Mouse (Mus musculus) intestine, embryonic 16.5 days (tissue): ENCODE results near the gene Tagln3. TPM values are rescaled to one million over a fixed set of nuclear protein-coding genes. Genes with fewer than 3 reads are reported as not detected.

Experiments
- ATAC-seq: fragments of 200-750 bp; cut with Nextera tagmentation; 2 replicates; pipeline ENCODE4 v1.8.0; 2017; ENCODE audit warnings: moderate TSS enrichment, moderate library complexity
- H3K27ac ChIP-seq: fragments of 300-500 bp; sonication (generic); 2 replicates; pipeline ENCODE4 v1.5.1; 2014; ENCODE audit warnings: mild to moderate bottlenecking, low read length
- H3K27me3 ChIP-seq: fragments of 300-500 bp; sonication (generic); replicated peaks from 2 replicates; pipeline ENCODE4 v1.6.1; 2014; ENCODE audit warnings: low read length, control low read depth, mixed read lengths; ENCODE audit not compliant: control insufficient read depth, insufficient read depth
- H3K36me3 ChIP-seq: fragments of 300-500 bp; sonication (generic); 2 replicates; pipeline ENCODE4 v1.6.1; 2014; ENCODE audit warnings: low read length, control low read depth; ENCODE audit not compliant: control insufficient read depth, insufficient read depth
- H3K4me1 ChIP-seq: fragments of 300-500 bp; sonication (generic); 2 replicates; pipeline ENCODE4 v1.6.1; 2014; ENCODE audit warnings: low read length, control low read depth, mixed read lengths; ENCODE audit not compliant: control insufficient read depth, insufficient read depth
- H3K4me2 ChIP-seq: fragments of 300-500 bp; sonication (generic); 2 replicates; pipeline ENCODE4 v1.6.1; 2014; ENCODE audit warnings: low read depth, low read length, control low read depth
- H3K4me3 ChIP-seq: fragments of 300-500 bp; sonication (generic); 2 replicates; pipeline ENCODE4 v1.5.1; 2014; ENCODE audit warnings: mild to moderate bottlenecking, low read length
- H3K9ac ChIP-seq: fragments of 300-500 bp; sonication (generic); 2 replicates; pipeline ENCODE4 v1.6.1; 2014; ENCODE audit warnings: low read depth, low read length
- H3K9me3 ChIP-seq: fragments of 300-500 bp; sonication (generic); 2 replicates; pipeline ENCODE4 v1.6.1; 2016; ENCODE audit warnings: low read length, control low read depth; ENCODE audit not compliant: control insufficient read depth
- WGBS: fragments of 180-500 bp; shearing (Covaris S2); extraction: QIAGEN DNeasy Blood & Tissue Kit; methylation state at CpG from one replicate; pipeline ENCODE4 v1.1.7; 2014; 5-methylcytosine and 5-hydroxymethylcytosine counted together
- polyA plus RNA-seq: library from polyadenylated mRNA; unstranded; fragments of >200 nt; fragmentation: Nextera tagmentation; extraction: Ambion mirVana; gene quantifications from 2 replicates; pipeline ENCODE4 v1.2.1, GENCODE M21; 2015

Gene Tagln3
- polyA plus RNA-seq, 1 experiment from 2014 or later = 24.7 TPM

DNA sequence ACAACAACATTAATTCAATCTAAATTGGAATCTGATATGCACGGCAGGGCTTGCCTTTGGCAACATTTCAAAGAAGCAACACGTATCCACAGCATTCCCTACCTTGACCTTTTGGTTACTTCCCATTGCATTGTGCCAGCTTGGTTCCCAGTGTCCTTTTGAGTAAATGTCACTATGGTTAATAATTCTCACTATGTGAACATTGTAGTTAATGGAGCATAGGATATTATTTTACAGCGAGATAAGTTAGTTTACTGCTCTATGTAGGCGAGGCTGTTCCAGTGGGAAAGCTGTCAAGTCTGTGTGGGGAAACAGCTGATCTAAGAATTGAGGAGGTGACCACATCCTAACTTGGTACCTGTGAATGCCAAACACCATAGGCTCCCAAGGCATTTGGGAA lies 54.4 kb downstream of the Tagln3 start:
- peak; percentile 88 for ATAC-seq
- H3K36me3 ChIP-seq = no peaks in the 10 kb centered on the region
- H3K27ac ChIP-seq = no peak overlapping the region
- peaks cover 6% of the 10 kb centered on the region for H3K4me1 ChIP-seq
- H3K9me3 ChIP-seq = no peaks in the 10 kb centered on the region
- WGBS = 45% methylated on average over 4 of the region's 4 CpGs
- no peak overlapping the region for H3K9ac ChIP-seq
- H3K27me3 ChIP-seq = no peaks in the 10 kb centered on the region
- H3K4me2 ChIP-seq = no peak overlapping the region
- H3K4me3 ChIP-seq = no peak overlapping the region

DNA sequence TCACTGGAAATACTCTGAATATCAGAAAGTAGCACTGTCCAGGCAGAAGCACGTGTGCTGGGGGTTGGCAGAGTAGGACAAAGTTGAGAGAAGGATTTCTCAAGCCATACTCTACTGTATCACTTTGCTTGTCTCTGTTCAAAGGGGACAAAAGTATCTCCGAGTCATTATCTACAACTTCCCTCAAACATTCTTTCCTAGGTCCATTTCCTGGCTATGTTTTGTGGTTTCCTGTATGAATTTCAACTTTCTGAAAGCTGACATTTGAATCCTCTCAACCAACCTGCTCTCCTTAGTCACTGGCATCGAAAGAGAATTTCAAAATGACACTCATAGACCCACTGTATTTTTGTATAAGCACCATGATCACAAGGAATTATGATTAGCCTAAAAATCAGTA lies 56.2 kb downstream of the Tagln3 start:
- H3K36me3 ChIP-seq = no peaks in the 10 kb centered on the region
- H3K4me2 ChIP-seq = no peak overlapping the region
- no peak for ATAC-seq
- WGBS = 70% methylated on average over 3 of the region's 3 CpGs
- no peak overlapping the region for H3K9ac ChIP-seq
- H3K4me1 ChIP-seq = peaks cover 6% of the 10 kb centered on the region
- H3K27me3 ChIP-seq = no peaks in the 10 kb centered on the region
- H3K27ac ChIP-seq = no peak overlapping the region
- no peak overlapping the region for H3K4me3 ChIP-seq
- H3K9me3 ChIP-seq = no peaks in the 10 kb centered on the region

DNA sequence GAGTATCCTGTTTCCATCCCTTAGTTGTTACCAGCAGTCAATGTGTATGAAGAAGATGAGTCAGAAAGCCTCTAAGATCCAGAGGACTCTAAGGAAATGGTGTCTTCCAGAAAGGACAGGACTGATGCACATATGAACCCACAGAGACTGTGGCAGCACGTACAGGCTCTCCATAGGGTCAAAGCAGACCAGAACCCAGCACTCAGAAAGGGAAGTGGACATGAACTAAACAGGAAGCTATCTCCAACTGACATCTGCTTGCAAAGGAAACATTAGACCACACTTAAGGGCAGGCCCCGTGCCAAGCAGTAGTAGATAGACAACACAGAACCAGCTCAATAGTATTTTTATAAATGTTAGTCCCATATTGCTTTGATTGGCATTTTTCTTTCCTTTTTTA lies 58.3 kb downstream of the Tagln3 start:
- no peak for ATAC-seq
- H3K27me3 ChIP-seq = no peaks in the 10 kb centered on the region
- H3K4me1 ChIP-seq = peaks cover 6% of the 10 kb centered on the region
- H3K36me3 ChIP-seq = no peaks in the 10 kb centered on the region
- H3K4me2 ChIP-seq = no peak overlapping the region
- H3K4me3 ChIP-seq = no peak overlapping the region
- H3K27ac ChIP-seq = no peak overlapping the region
- no peak overlapping the region for H3K9ac ChIP-seq
- WGBS = 66% methylated on average over 2 of the region's 2 CpGs
- no peaks in the 10 kb centered on the region for H3K9me3 ChIP-seq

DNA sequence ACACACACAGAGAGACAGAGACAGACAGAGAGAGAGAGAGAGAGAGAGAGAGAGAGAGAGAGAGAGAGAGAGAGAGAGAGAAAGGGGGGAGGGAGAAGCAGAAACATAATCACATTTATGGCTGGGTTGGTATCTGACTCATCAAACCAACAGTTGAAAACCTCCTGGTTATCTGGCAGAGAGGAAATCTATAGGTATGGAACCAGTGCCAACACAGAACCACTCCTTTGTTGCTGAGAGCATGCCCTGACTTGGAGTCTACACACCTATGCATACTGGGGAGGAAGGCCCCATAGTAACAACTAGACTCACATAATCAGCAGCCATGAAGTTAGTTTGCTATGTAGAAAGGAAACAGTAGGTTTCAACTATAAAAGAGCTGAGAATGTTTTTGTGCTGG lies 62.0 kb downstream of the Tagln3 start:
- Histone ChIP-seq H3K4me2 (no peak overlapping the region), H3K4me1 (no peaks in the 10 kb centered on the region), H3K9ac (no peak overlapping the region), H3K27ac (no peak overlapping the region), H3K36me3 (no peaks in the 10 kb centered on the region), H3K4me3 (no peak overlapping the region), H3K27me3 (no peaks in the 10 kb centered on the region), H3K9me3 (no peaks in the 10 kb centered on the region)
- no peak for ATAC-seq

Other genes with a start within 250 kb of the Tagln3 start
- gene Gm609, start 231.6 kb downstream of the Tagln3 start, polyA plus RNA-seq = 2.1 and 2.4 TPM in 2 replicates
- gene Gm17783, start 192.6 kb downstream of the Tagln3 start, polyA plus RNA-seq = 7.2 and 7.6 TPM in 2 replicates
- gene Slc9c1, start 189.3 kb downstream of the Tagln3 start, polyA plus RNA-seq = 0.05 TPM in 1 of 2 replicates, not detected in the other
- gene Gcsam, start 114.2 kb downstream of the Tagln3 start, polyA plus RNA-seq = 0.12 and 0.40 TPM in 2 replicates
- gene BC016579, start 70.5 kb downstream of the Tagln3 start, polyA plus RNA-seq = 4.8 and 5.2 TPM in 2 replicates
- gene Tmprss7, start 30.9 kb downstream of the Tagln3 start, polyA plus RNA-seq = 0.12 and 0.15 TPM in 2 replicates
- 29.3 and 35.2 TPM in 2 replicates for gene Abhd10, start 18.3 kb upstream of the Tagln3 start, polyA plus RNA-seq
- 19.8 and 20.7 TPM in 2 replicates for gene Phldb2, start 229.0 kb upstream of the Tagln3 start, polyA plus RNA-seq